Mouse (Mus musculus): ENCODE measurements around the gene Mast4.

DNA sequence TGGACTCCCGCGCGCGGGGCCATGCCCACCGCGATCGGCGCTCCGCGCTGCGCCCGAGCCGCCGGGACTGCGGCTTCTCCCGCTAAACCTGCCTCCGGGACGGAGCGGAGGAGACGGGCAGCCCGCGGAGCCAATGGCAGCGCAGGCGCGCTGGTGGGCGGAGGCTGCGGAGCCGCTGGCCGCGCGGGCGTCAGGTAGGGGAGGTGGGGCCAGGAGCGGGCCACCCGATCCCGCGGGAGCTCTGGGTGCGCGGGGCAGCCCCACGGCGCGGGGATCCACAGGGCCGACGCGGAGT lies at the start of gene Mast4:
- TF ChIP-seq CTCF (IDR thresholded peaks at IDR 0.05; ENCODE audit: low read depth), result no peak
- no peak for TF ChIP-seq EP300 (IDR thresholded peaks at IDR 0.05; ENCODE audit: low read depth)
